Mouse (Mus musculus): Measurements from ENCODE around the gene Macrod2.

Macrod2 gene

GRCm38 (mm10) chr2:142108947-142109346, 1713.8 kb downstream of the Macrod2 start:
- no peak for DNase-seq

GRCm38 (mm10) chr2:142116623-142117022, 1721.5 kb downstream of the Macrod2 start:
- DNase-seq: no peak

- no peak for DNase-seq
Observed at GRCm38 (mm10) chr2:142128109-142128508, 1733.0 kb downstream of the Macrod2 start.

- no peak for DNase-seq
Observed at GRCm38 (mm10) chr2:142129166-142129565, 1734.1 kb downstream of the Macrod2 start.

- no peak for DNase-seq
Observed at GRCm38 (mm10) chr2:142149310-142149709, 1754.2 kb downstream of the Macrod2 start.

- DNase-seq: no peak
Observed at GRCm38 (mm10) chr2:142163506-142164275, 1768.6 kb downstream of the Macrod2 start.

- DNase-seq: no peak
Observed at GRCm38 (mm10) chr2:142169649-142170048, 1774.5 kb downstream of the Macrod2 start.

- no peak for DNase-seq
Observed at GRCm38 (mm10) chr2:142172706-142173105, 1777.6 kb downstream of the Macrod2 start.

GRCm38 (mm10) chr2:142174039-142174438, 1778.9 kb downstream of the Macrod2 start:
- no peak for DNase-seq

GRCm38 (mm10) chr2:142186922-142187321, 1791.8 kb downstream of the Macrod2 start:
- DNase-seq: no peak

- DNase-seq: peak; percentile 8 to 36
Observed at GRCm38 (mm10) chr2:142187428-142187827, 1792.3 kb downstream of the Macrod2 start.

- DNase-seq: peak; percentile 22 to 39
Observed at GRCm38 (mm10) chr2:142217371-142217770, 1822.3 kb downstream of the Macrod2 start.

- no peak for DNase-seq
Observed at GRCm38 (mm10) chr2:142222137-142222921, 1827.2 kb downstream of the Macrod2 start.

GRCm38 (mm10) chr2:142222926-142223325, 1827.8 kb downstream of the Macrod2 start:
- no peak for DNase-seq

- no peak for DNase-seq
Observed at GRCm38 (mm10) chr2:142230985-142231549, 1836.0 kb downstream of the Macrod2 start.

GRCm38 (mm10) chr2:142232828-142233227, 1837.7 kb downstream of the Macrod2 start:
- DNase-seq: no peak

- DNase-seq: no peak
Observed at GRCm38 (mm10) chr2:142243483-142243882, 1848.4 kb downstream of the Macrod2 start.

- DNase-seq: no peak
Observed at GRCm38 (mm10) chr2:142250383-142250782, 1855.3 kb downstream of the Macrod2 start.

- no peak for DNase-seq
Observed at GRCm38 (mm10) chr2:142251518-142251917, 1856.4 kb downstream of the Macrod2 start.

GRCm38 (mm10) chr2:142253913-142254312, 1858.8 kb downstream of the Macrod2 start:
- DNase-seq: peak; percentile 45 to 71

- DNase-seq: no peak
Observed at GRCm38 (mm10) chr2:142254566-142254965, 1859.5 kb downstream of the Macrod2 start.

- DNase-seq: no peak
Observed at GRCm38 (mm10) chr2:142257501-142257900, 1862.4 kb downstream of the Macrod2 start.

GRCm38 (mm10) chr2:142261046-142261445, 1865.9 kb downstream of the Macrod2 start:
- DNase-seq: no peak

GRCm38 (mm10) chr2:142264697-142265096, 1869.6 kb downstream of the Macrod2 start:
- DNase-seq: no peak
